Mouse (Mus musculus) lung, adult 2 months (tissue): ENCODE measurements around the gene Ptpn13.

ENCODE experiments used
- CTCF ChIP-seq: fragments of 200-500 bp; IDR thresholded peaks from 2 replicates; pipeline ENCODE4 v1.5.1; 2011; ENCODE audit warnings: mild to moderate bottlenecking, low read length, control low read depth; ENCODE audit not compliant: insufficient read depth
- POLR2A ChIP-seq: fragments of 200-500 bp; IDR thresholded peaks from 2 replicates; pipeline ENCODE4 v1.6.1; 2011; ENCODE audit warnings: low read depth, mild to moderate bottlenecking, control low read depth, low read length, borderline replicate concordance; ENCODE audit errors: extremely low read depth

- TF ChIP-seq CTCF (no peak), POLR2A (no peak)
Observed at GRCm38 (mm10) chr5:103568034-103568433, 143.0 kb downstream of the Ptpn13 start.
